Mouse (Mus musculus): Measurements from ENCODE around the gene Vangl2. TPM values are rescaled to one million over a fixed set of nuclear protein-coding genes. Genes with fewer than 3 reads are reported as not detected.
A peak's percentile ranks its signal among the peaks of the same experiment; 100 is the strongest.

Vangl2 gene
- total RNA-seq, 2 experiments from 2014 or later, result 1.5 to 3.0 TPM

GRCm38 (mm10) chr1:172046410-172046809 is 18.2 kb upstream of the Vangl2 start:
- peak; percentile 64 for ATAC-seq (replicated peaks; ENCODE audit: poor library complexity, severe bottlenecking)

- no peak for ATAC-seq (replicated peaks; ENCODE audit: poor library complexity, severe bottlenecking)
These were observed 1.7 kb upstream of the Vangl2 start for GRCm38 (mm10) chr1:172029914-172030313.

- no peak for ATAC-seq (replicated peaks; ENCODE audit: poor library complexity, severe bottlenecking)
These were observed 488 bp downstream of the Vangl2 start for GRCm38 (mm10) chr1:172027809-172028102.

GRCm38 (mm10) chr1:172027010-172027808 is 1.0 kb downstream of the Vangl2 start:
- peak; percentile 90 for ATAC-seq (replicated peaks; ENCODE audit: poor library complexity, severe bottlenecking)

GRCm38 (mm10) chr1:172026201-172026901 is 1.9 kb downstream of the Vangl2 start:
- ATAC-seq (replicated peaks; ENCODE audit: poor library complexity, severe bottlenecking), result peak; percentile 54

- ATAC-seq (replicated peaks; ENCODE audit: poor library complexity, severe bottlenecking), result no peak
These were observed 2.9 kb downstream of the Vangl2 start for GRCm38 (mm10) chr1:172025201-172025904.

- no peak for ATAC-seq (replicated peaks; ENCODE audit: poor library complexity, severe bottlenecking)
These were observed 3.9 kb downstream of the Vangl2 start for GRCm38 (mm10) chr1:172024140-172024895.

- ATAC-seq (replicated peaks; ENCODE audit: poor library complexity, severe bottlenecking), result no peak
These were observed 8.3 kb downstream of the Vangl2 start for GRCm38 (mm10) chr1:172019863-172020521.

GRCm38 (mm10) chr1:172019339-172019738 is 8.9 kb downstream of the Vangl2 start:
- no peak for ATAC-seq (replicated peaks; ENCODE audit: poor library complexity, severe bottlenecking)

- ATAC-seq (replicated peaks; ENCODE audit: poor library complexity, severe bottlenecking), result no peak
These were observed 9.6 kb downstream of the Vangl2 start for GRCm38 (mm10) chr1:172018336-172019311.

GRCm38 (mm10) chr1:172017517-172018070 is 10.7 kb downstream of the Vangl2 start:
- ATAC-seq (replicated peaks; ENCODE audit: poor library complexity, severe bottlenecking), result peak; percentile 52

- ATAC-seq (replicated peaks; ENCODE audit: poor library complexity, severe bottlenecking), result no peak
These were observed 11.4 kb downstream of the Vangl2 start for GRCm38 (mm10) chr1:172016660-172017516.

GRCm38 (mm10) chr1:172016031-172016430 is 12.2 kb downstream of the Vangl2 start:
- ATAC-seq (replicated peaks; ENCODE audit: poor library complexity, severe bottlenecking), result peak; percentile 72

GRCm38 (mm10) chr1:172015312-172015939 is 12.8 kb downstream of the Vangl2 start:
- ATAC-seq (replicated peaks; ENCODE audit: poor library complexity, severe bottlenecking), result no peak

GRCm38 (mm10) chr1:172014771-172015170 is 13.5 kb downstream of the Vangl2 start:
- ATAC-seq (replicated peaks; ENCODE audit: poor library complexity, severe bottlenecking), result no peak

- ATAC-seq (replicated peaks; ENCODE audit: poor library complexity, severe bottlenecking), result peak; percentile 80
These were observed 16.2 kb downstream of the Vangl2 start for GRCm38 (mm10) chr1:172012030-172012429.
